In genomic region chr3:108146671-108147070, GRCm38 (mm10) we compare ENCODE assay signal across 8 mouse cellular contexts. TPM values are rescaled to one million over a fixed set of nuclear protein-coding genes. Genes with fewer than 3 reads are reported as not detected.
DNase-seq lines count a peak whose midpoint lies in the region; ATAC-seq and TF ChIP-seq lines count a peak whose summit lies in the region.

No protein-coding gene starts in this region.

- peak overlapping the region; percentile 94 for H3K27ac ChIP-seq in lung, embryonic 15.5 days
- peak overlapping the region; percentile 89; the same call in 1 of the 2 replicates for H3K27ac ChIP-seq in embryonic facial prominence, embryonic 14.5 days (replicated peaks; ENCODE audit: low read depth, low read length)
- no peak overlapping the region for H3K27ac ChIP-seq in intestine, postnatal 0 days (ENCODE audit: low read depth, low read length)
- peak overlapping the region; percentile 89; the same call in 1 of the 2 replicates for H3K27ac ChIP-seq in neural tube, embryonic 14.5 days (ENCODE audit: low read depth, low read length)

- peak overlapping the region; percentile 94 for H3K4me3 ChIP-seq in lung, embryonic 15.5 days
- peak overlapping the region; percentile 94 for H3K4me3 ChIP-seq in embryonic facial prominence, embryonic 14.5 days (ENCODE audit: low read depth, low read length)
- peak overlapping the region; percentile 99 for H3K4me3 ChIP-seq in intestine, postnatal 0 days (ENCODE audit: low read depth, low read length)
- peak overlapping the region; percentile 91 for H3K4me3 ChIP-seq in neural tube, embryonic 14.5 days (ENCODE audit: low read depth, low read length)

- TF ChIP-seq CTCF in intestine, postnatal 0 days (IDR thresholded peaks at IDR 0.05; ENCODE audit: low read depth) = no peak

- H3K9ac ChIP-seq in lung, embryonic 15.5 days = peak overlapping the region; percentile 92
- H3K9ac ChIP-seq in embryonic facial prominence, embryonic 14.5 days (ENCODE audit: low read depth, low read length) = peak overlapping the region; percentile 78; the same call in 1 of the 2 replicates
- no peak overlapping the region for H3K9ac ChIP-seq in intestine, postnatal 0 days (ENCODE audit: low read depth, low read length)
- H3K9ac ChIP-seq in neural tube, embryonic 14.5 days (replicated peaks; ENCODE audit: low read depth, low read length) = peak overlapping the region; percentile 90; the same call in 1 of the 2 replicates

- H3K36me3 ChIP-seq in lung, embryonic 15.5 days = no peaks in the 10 kb centered on the region
- H3K36me3 ChIP-seq in embryonic facial prominence, embryonic 14.5 days (ENCODE audit: control insufficient read depth, insufficient read depth, low read length) = no peaks in the 10 kb centered on the region
- no peaks in the 10 kb centered on the region for H3K36me3 ChIP-seq in intestine, postnatal 0 days (ENCODE audit: control insufficient read depth, insufficient read depth)
- H3K36me3 ChIP-seq in neural tube, embryonic 14.5 days (ENCODE audit: control insufficient read depth, insufficient read depth, low read length) = no peaks in the 10 kb centered on the region

- peaks cover 25% of the 10 kb centered on the region for H3K4me1 ChIP-seq in lung, embryonic 15.5 days
- peaks cover 11% of the 10 kb centered on the region; the same call in 1 of the 2 replicates for H3K4me1 ChIP-seq in embryonic facial prominence, embryonic 14.5 days (ENCODE audit: control insufficient read depth, insufficient read depth, low read length)
- H3K4me1 ChIP-seq in intestine, postnatal 0 days (replicated peaks; ENCODE audit: control insufficient read depth, insufficient read depth, low read length) = no peaks in the 10 kb centered on the region
- peaks cover 16% of the 10 kb centered on the region for H3K4me1 ChIP-seq in neural tube, embryonic 14.5 days (ENCODE audit: control insufficient read depth, insufficient read depth, low read length)

- H3K27me3 ChIP-seq in lung, embryonic 15.5 days = no peaks in the 10 kb centered on the region
- H3K27me3 ChIP-seq in embryonic facial prominence, embryonic 14.5 days (replicated peaks; ENCODE audit: control insufficient read depth, insufficient read depth, low read length) = no peaks in the 10 kb centered on the region
- H3K27me3 ChIP-seq in intestine, postnatal 0 days (replicated peaks; ENCODE audit: control insufficient read depth, insufficient read depth, low read length) = no peaks in the 10 kb centered on the region
- no peaks in the 10 kb centered on the region for H3K27me3 ChIP-seq in neural tube, embryonic 14.5 days (ENCODE audit: control insufficient read depth, insufficient read depth, low read length)

- peak overlapping the region; percentile 83 for H3K4me2 ChIP-seq in lung, embryonic 15.5 days
- H3K4me2 ChIP-seq in embryonic facial prominence, embryonic 14.5 days (ENCODE audit: low read depth, low read length) = peak overlapping the region; percentile 88
- peak overlapping the region; percentile 69 for H3K4me2 ChIP-seq in intestine, postnatal 0 days (replicated peaks; ENCODE audit: low read depth)
- peak overlapping the region; percentile 56 for H3K4me2 ChIP-seq in neural tube, embryonic 14.5 days (ENCODE audit: low read depth, low read length)

- 61% methylated on average over 5 of the region's 5 CpGs for WGBS in lung, embryonic 15.5 days
- 57% methylated on average over 5 of the region's 5 CpGs for WGBS in embryonic facial prominence, embryonic 14.5 days
- 44% methylated on average over 5 of the region's 5 CpGs for WGBS in intestine, postnatal 0 days
- WGBS in neural tube, embryonic 14.5 days = 61% methylated on average over 5 of the region's 5 CpGs

- DNase-seq in lung, postnatal 25 days (ENCODE audit: low spot score) = no peak
- no peak for DNase-seq in embryonic facial prominence, embryonic 14.5 days (ENCODE audit: low spot score)
- no peak for DNase-seq in layer of hippocampus, postnatal 25 days (ENCODE audit: extremely low spot score in 1 of 2, low spot score in 1 of 2)
- DNase-seq in natural killer cell, adult 2 months (ENCODE audit: low spot score in 2 of 2) = no peak
- DNase-seq in urinary bladder, postnatal 14 days (ENCODE audit: low spot score) = no peak

- no peaks in the 10 kb centered on the region for H3K9me3 ChIP-seq in lung, embryonic 15.5 days
- H3K9me3 ChIP-seq in embryonic facial prominence, embryonic 14.5 days (ENCODE audit: control insufficient read depth, low read length) = no peaks in the 10 kb centered on the region
- H3K9me3 ChIP-seq in intestine, postnatal 0 days (ENCODE audit: control insufficient read depth) = no peaks in the 10 kb centered on the region
- no peaks in the 10 kb centered on the region for H3K9me3 ChIP-seq in neural tube, embryonic 14.5 days (ENCODE audit: control insufficient read depth, low read length)

- no peak for ATAC-seq in lung, embryonic 15.5 days (ENCODE audit: borderline replicate concordance, extremely low read depth, low FRiP score, low TSS enrichment)
- no peak for ATAC-seq in embryonic facial prominence, embryonic 14.5 days (ENCODE audit: low read depth)
- ATAC-seq in intestine, postnatal 0 days = no peak
- no peak for ATAC-seq in neural tube, embryonic 14.5 days (ENCODE audit: low read depth)

RNA-seq across cellular contexts. Expression of gene Gnai3, which starts 0.7 kb away (rescaled TPM):
- 162 and 165 TPM in 2 replicates for polyA plus RNA-seq in lung, embryonic 15.5 days (2015; fragmentation: Nextera tagmentation; extraction: Ambion mirVana)
- polyA plus RNA-seq in embryonic facial prominence, embryonic 14.5 days (2014; fragmentation: Nextera tagmentation; extraction: Ambion mirVana) = 157 and 172 TPM in 2 replicates
- 99.6 and 101 TPM in 2 replicates for polyA plus RNA-seq in intestine, postnatal 0 days (2015; fragmentation: Nextera tagmentation; extraction: Ambion mirVana)
- polyA plus RNA-seq in neural tube, embryonic 14.5 days (2014; fragmentation: Nextera tagmentation; extraction: Ambion mirVana) = 108 and 141 TPM in 2 replicates
- 10 to 100 TPM; 31.6 to 31.9 TPM for total RNA-seq in layer of hippocampus, postnatal 25 days (2021)

RNA-seq across cellular contexts. Expression of gene Gpr61, which starts 8.0 kb away (rescaled TPM):
- 0.07 TPM in 1 of 2 replicates, not detected in the other for polyA plus RNA-seq in lung, embryonic 15.5 days (2015; fragmentation: Nextera tagmentation; extraction: Ambion mirVana)
- 0.42 and 0.45 TPM in 2 replicates for polyA plus RNA-seq in embryonic facial prominence, embryonic 14.5 days (2014; fragmentation: Nextera tagmentation; extraction: Ambion mirVana)
- polyA plus RNA-seq in intestine, postnatal 0 days (2015; fragmentation: Nextera tagmentation; extraction: Ambion mirVana) = 0.05 and 0.13 TPM in 2 replicates
- polyA plus RNA-seq in neural tube, embryonic 14.5 days (2014; fragmentation: Nextera tagmentation; extraction: Ambion mirVana) = 2.7 and 4.5 TPM in 2 replicates
- total RNA-seq in layer of hippocampus, postnatal 25 days (2021) = 10 to 100 TPM; 15.2 to 18.6 TPM

RNA-seq across cellular contexts. Expression of gene Amigo1, which starts 39.5 kb away (rescaled TPM):
- 2.0 and 3.0 TPM in 2 replicates for polyA plus RNA-seq in lung, embryonic 15.5 days (2015; fragmentation: Nextera tagmentation; extraction: Ambion mirVana)
- 5.1 and 5.3 TPM in 2 replicates for polyA plus RNA-seq in embryonic facial prominence, embryonic 14.5 days (2014; fragmentation: Nextera tagmentation; extraction: Ambion mirVana)
- 2.8 and 2.9 TPM in 2 replicates for polyA plus RNA-seq in intestine, postnatal 0 days (2015; fragmentation: Nextera tagmentation; extraction: Ambion mirVana)
- polyA plus RNA-seq in neural tube, embryonic 14.5 days (2014; fragmentation: Nextera tagmentation; extraction: Ambion mirVana) = 11.2 TPM in 2 replicates
- 10 to 100 TPM; 66.8 to 67.7 TPM for total RNA-seq in layer of hippocampus, postnatal 25 days (2021)

RNA-seq across cellular contexts. Expression of gene Gnat2, which starts 54.1 kb away (rescaled TPM):
- 0.48 and 0.96 TPM in 2 replicates for polyA plus RNA-seq in lung, embryonic 15.5 days (2015; fragmentation: Nextera tagmentation; extraction: Ambion mirVana)
- polyA plus RNA-seq in embryonic facial prominence, embryonic 14.5 days (2014; fragmentation: Nextera tagmentation; extraction: Ambion mirVana) = 0.35 and 0.53 TPM in 2 replicates
- 0.43 and 0.80 TPM in 2 replicates for polyA plus RNA-seq in intestine, postnatal 0 days (2015; fragmentation: Nextera tagmentation; extraction: Ambion mirVana)
- polyA plus RNA-seq in neural tube, embryonic 14.5 days (2014; fragmentation: Nextera tagmentation; extraction: Ambion mirVana) = 0.24 TPM in 1 of 2 replicates, not detected in the other
- not detected for total RNA-seq in layer of hippocampus, postnatal 25 days (2021)

RNA-seq across cellular contexts. Expression of gene Cyb561d1, which starts 54.3 kb away (rescaled TPM):
- 2.6 and 3.4 TPM in 2 replicates for polyA plus RNA-seq in lung, embryonic 15.5 days (2015; fragmentation: Nextera tagmentation; extraction: Ambion mirVana)
- polyA plus RNA-seq in embryonic facial prominence, embryonic 14.5 days (2014; fragmentation: Nextera tagmentation; extraction: Ambion mirVana) = 1.9 and 2.7 TPM in 2 replicates
- 6.3 and 6.7 TPM in 2 replicates for polyA plus RNA-seq in intestine, postnatal 0 days (2015; fragmentation: Nextera tagmentation; extraction: Ambion mirVana)
- 2.0 and 2.3 TPM in 2 replicates for polyA plus RNA-seq in neural tube, embryonic 14.5 days (2014; fragmentation: Nextera tagmentation; extraction: Ambion mirVana)
- total RNA-seq in layer of hippocampus, postnatal 25 days (2021) = 10 to 100 TPM; 14.3 to 17.1 TPM
